Mouse (Mus musculus): Measurements from ENCODE around the gene Podnl1.

Podnl1 gene

DNA sequence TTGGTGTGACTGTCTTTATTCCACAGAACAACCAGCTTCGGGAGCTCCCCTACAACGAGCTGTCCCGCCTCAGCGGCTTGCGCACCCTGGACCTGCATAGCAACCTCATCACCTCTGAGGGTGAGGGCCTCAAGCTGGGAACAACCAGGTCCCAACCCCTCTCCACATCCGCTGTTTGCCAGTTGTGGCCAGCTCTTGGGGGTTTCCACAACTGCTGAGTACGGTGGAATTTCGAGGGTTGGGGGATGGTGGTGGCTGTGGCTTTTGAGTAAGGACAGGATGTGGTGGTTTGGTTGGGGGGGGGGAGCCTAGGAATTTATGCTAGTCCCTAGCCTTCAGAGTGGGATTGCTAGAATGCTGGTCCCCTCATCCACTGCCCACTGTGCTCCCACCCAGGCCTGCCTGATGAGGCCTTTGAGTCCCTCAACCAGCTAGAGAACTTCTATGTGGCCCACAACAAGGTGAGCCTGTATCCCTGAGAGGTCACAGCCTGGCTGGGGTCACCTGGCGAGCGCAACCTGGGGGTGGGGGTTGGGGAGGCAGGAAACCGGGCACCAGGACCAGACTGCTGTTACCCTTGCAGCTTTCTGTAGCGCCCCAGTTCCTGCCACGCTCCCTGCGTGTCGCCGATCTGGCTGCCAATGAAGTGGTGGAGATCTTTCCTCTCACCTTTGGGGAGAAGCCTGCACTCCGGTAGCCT lies 1.6 kb downstream of the Podnl1 start:
- peak; percentile 87 for DNase-seq (ENCODE audit: low read depth, low spot score)

GRCm38 (mm10) chr8:84128277-84128676 lies 2.5 kb downstream of the Podnl1 start:
- DNase-seq (ENCODE audit: low read depth, low spot score), result peak; percentile 73

GRCm38 (mm10) chr8:84130806-84131205 lies 5.0 kb downstream of the Podnl1 start:
- DNase-seq (ENCODE audit: low read depth, low spot score), result no peak

- DNase-seq (ENCODE audit: low read depth, low spot score), result peak; percentile 32
Measured at GRCm38 (mm10) chr8:84132225-84132624, 6.4 kb downstream of the Podnl1 start.

- no peak for DNase-seq (ENCODE audit: low read depth, low spot score)
Measured at GRCm38 (mm10) chr8:84137848-84138247, 12.1 kb downstream of the Podnl1 start.

DNA sequence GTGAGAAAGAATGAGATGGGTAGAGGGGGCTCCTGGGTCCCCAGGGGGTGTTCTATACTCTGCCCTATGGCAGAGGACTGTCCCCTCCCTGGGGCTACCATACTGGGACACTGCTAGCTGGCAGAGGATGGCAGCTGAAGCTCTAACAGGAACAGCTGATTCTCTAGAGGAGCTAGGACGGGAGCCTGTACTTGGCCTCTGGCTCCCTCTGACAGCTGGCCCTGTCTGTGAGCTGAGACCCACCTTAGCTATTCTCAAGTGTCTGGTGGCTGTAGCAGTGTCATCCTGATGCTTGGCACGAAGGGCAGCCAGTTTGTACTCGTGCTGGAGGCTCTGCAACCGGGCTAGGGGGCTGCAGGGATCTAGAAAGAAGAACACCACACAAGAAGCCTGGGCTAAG lies 15.0 kb downstream of the Podnl1 start:
- no peak for DNase-seq (ENCODE audit: low read depth, low spot score)

DNA sequence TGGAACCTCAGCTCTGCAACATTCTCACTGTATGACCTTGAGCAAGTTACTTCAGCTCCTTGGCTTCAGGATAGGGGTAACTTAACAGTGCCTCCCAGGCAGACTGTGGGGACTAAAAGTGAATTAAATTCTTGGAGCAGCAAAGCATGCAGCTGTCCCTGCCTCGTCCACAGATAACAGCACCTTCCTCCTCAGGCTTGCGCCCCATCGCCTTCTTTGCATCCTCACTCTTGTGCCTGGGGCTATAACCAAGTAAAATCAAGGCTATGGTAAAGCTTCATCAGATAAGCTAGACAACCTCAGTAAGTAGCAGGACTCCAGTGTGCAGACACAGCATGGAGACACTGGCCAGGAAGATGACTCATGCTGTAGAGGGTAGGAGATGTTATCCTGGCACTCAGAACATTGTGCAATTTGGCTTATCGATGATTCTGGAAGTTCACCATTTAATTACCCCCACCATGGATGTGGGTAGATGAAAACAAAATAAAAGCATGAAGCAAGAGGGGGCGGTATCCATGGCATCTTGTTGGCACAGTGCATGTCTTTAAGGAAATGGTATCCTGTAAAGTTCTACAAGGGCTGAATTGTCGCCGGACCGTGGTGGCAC lies 19.0 kb downstream of the Podnl1 start:
- no peak for DNase-seq (ENCODE audit: low read depth, low spot score)

GRCm38 (mm10) chr8:84147324-84147766 lies 21.6 kb downstream of the Podnl1 start:
- DNase-seq (ENCODE audit: low read depth, low spot score), result no peak

DNA sequence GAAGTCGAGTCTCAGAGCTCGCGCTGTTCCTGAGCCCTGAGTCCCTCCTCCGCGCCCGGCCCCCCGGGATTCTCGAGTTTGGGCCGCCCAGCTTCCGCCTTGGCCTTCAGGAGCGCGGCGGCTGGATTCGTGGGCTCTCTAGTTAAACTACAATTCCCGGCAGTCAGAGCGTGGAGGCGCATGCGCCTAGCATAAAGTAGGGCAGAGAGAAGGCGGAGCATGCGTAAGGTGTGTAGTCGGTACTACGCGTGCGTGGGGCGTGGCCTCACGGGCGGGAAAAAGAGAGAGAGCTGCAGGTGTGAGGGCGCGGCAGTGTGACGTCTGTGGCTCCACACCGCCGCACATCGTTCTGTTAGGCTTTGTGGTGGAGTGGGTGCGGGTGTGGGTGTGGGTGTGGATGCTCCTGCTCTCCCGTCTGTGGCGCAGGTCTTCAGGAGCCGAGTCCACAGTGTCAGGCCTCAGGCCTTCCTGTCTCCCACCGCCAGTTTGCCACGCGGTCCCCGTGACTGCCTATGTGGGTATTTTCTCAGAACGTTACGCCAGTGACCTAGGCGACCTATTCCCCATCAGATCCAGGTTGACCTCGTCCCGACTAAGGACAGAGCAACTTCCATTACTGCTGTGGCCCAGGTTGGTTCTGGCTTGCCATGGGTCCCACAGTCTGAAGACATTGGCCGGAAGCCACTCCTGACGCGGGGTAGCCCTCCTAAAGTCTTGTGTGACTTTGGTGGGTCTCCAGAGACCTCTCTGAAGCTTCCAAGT lies 22.2 kb downstream of the Podnl1 start, which contains the start of the genes Cc2d1a and 4930432K21Rik:
Gene Cc2d1a (minus strand): TSS at position 168 of the 762 bp plus-strand sequence.
Gene 4930432K21Rik (plus strand): TSS at position 257 of the 762 bp plus-strand sequence.
- DNase-seq (ENCODE audit: low read depth, low spot score), result peak; percentile 98

DNA sequence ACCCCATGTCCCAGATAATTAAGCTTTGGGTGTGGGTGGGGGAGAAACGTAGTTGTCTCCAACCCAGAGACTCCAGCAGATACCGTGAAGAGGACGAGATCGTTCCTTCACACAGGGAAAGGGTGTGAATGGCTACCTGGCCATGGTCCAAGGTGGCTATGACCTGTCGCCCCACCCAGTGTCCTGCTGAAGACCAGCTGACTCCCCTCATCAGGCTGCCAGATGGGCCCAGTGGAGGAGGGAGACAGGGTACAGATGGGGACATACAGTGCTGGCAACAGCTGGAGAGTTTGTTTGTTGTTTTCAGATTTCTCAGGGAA lies 22.7 kb downstream of the Podnl1 start:
- DNase-seq (ENCODE audit: low read depth, low spot score), result no peak

DNA sequence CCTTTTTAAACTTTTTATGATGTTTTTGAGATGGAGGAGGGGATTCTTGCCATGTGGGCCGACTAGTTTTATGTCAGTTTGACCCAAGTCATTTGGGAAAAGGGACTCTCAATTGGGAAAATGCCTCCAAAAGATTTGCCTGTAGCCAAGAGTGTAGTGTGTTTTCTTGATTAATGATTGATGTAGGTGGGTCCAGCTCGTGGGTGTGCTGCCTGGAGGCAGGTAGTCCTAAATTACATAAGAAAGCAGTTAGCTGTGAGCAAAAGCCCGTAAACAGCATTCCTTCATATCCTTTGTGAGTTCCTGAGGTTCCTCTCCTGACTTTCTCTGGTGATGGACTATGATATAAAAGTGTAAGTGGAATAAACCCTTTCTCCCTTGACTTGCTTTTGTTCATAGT lies 23.4 kb downstream of the Podnl1 start:
- DNase-seq (ENCODE audit: low read depth, low spot score), result no peak

DNA sequence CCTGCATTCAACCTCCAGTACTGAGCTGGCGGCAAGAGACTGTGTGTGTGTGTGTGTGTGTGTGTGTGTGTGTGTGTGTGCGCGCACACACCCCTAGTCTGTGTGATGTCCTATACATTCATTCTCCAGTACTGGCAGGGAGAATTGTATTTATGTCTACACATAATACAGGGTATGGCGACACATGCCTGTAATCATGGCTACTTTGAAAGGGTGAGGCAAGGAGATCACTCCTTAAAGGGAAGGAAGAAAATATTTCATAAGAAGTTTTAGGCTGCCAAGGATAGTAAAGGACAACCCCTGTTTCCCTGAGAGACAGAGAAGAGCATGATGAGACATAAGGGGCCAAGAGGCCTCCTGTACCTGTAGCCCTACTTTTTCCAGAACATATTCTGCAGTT lies 31.8 kb downstream of the Podnl1 start:
- DNase-seq (ENCODE audit: low read depth, low spot score), result no peak

GRCm38 (mm10) chr8:84167696-84168095 lies 41.9 kb downstream of the Podnl1 start:
- no peak for DNase-seq (ENCODE audit: low read depth, low spot score)

- DNase-seq (ENCODE audit: low read depth, low spot score), result no peak
Measured at GRCm38 (mm10) chr8:84170096-84170495, 44.3 kb downstream of the Podnl1 start.

GRCm38 (mm10) chr8:84173861-84174260 lies 48.1 kb downstream of the Podnl1 start:
- peak; percentile 79 for DNase-seq (ENCODE audit: low read depth, low spot score)

- DNase-seq (ENCODE audit: low read depth, low spot score), result peak; percentile 9
Measured at GRCm38 (mm10) chr8:84176560-84176959, 50.8 kb downstream of the Podnl1 start.

GRCm38 (mm10) chr8:84177405-84177804 lies 51.6 kb downstream of the Podnl1 start:
- DNase-seq (ENCODE audit: low read depth, low spot score), result no peak

DNA sequence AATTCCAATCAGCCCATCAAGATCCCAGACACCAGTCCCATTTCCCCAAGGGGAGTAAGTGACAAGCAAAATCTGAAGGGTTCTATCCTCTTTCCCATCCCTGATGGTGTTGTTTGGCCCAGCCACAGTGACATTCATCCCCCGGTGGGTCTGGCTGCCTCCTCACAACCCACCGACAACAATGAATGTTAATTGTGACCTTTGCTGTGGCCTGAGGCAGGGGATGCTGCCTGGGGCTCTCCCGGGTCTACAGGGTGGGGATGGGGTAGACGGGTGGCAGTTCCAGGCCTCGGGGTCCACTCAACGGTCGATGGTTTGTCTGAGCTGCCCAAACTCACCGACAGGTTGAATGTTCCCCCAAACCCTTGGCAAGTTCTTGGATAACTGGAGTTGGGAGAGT lies 52.8 kb downstream of the Podnl1 start:
- DNase-seq (ENCODE audit: low read depth, low spot score), result no peak

- DNase-seq (ENCODE audit: low read depth, low spot score), result no peak
Measured at GRCm38 (mm10) chr8:84179946-84180345, 54.2 kb downstream of the Podnl1 start.

DNA sequence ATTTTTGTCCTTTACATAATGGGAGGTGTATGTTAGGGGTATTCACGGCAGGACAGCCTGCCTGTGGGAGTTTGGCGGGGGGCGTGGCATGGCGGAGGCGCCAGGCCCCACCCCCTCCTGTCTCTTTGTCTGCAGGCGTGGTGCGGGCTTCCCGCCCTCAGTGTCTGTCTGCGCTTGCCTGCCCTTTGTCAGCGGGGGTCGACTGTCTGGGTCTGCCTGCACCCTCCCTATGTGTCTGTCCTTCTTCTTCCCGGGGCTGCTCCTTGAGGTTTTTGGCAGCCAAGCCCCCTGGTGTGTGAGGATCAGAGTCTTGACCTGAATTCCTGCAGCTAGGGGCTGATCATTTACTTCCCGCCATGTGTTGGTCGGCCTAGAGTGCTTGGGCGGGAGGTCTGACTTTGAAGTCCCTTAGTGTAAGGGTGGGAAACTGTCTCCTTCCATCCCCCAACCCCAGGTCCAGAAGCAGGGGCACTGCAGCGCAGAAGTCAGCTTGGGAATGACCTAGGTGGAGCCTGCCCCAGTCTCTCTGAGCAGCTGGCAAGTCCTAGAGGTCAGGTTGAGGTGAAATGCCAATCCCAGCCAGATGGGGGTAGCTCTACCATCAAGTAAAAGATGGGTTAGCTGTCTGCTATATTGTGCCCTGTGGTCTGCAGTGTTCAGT lies 54.9 kb downstream of the Podnl1 start:
- DNase-seq (ENCODE audit: low read depth, low spot score), result peak; percentile 68
